Mouse (Mus musculus): ENCODE measurements around the gene Bloc1s5. TPM values are rescaled to one million over a fixed set of nuclear protein-coding genes. Genes with fewer than 3 reads are reported as not detected.

Gene Bloc1s5
- polyA plus RNA-seq, 1 experiment from 2014 or later, result 14.2 TPM

- Histone ChIP-seq H3K36me3 (no peaks in the 10 kb centered on the region), H3K9ac (no peak overlapping the region), H3K4me1 (replicated peaks) (no peaks in the 10 kb centered on the region), H3K9me3 (replicated peaks) (no peaks in the 10 kb centered on the region), H3K4me2 (no peak overlapping the region), H3K4me3 (replicated peaks) (no peak overlapping the region), H3K27ac (no peak overlapping the region), H3K27me3 (no peaks in the 10 kb centered on the region)
- DNase-seq, result no peak
- WGBS (ENCODE audit: insufficient replicate concordance), result 63% methylated on average over 4 of the region's 4 CpGs
- no peak for ATAC-seq (ENCODE audit: low read depth)
These were observed 69.7 kb downstream of the Bloc1s5 start for GRCm38 (mm10) chr13:38565245-38565644.

GRCm38 (mm10) chr13:38554611-38555010 lies 80.3 kb downstream of the Bloc1s5 start:
- H3K27ac ChIP-seq, result no peak overlapping the region
- WGBS (ENCODE audit: insufficient replicate concordance), result 45% methylated on average over 11 of the region's 11 CpGs

GRCm38 (mm10) chr13:38554210-38554609 lies 80.7 kb downstream of the Bloc1s5 start:
- DNase-seq (no peak), ATAC-seq (ENCODE audit: low read depth) (no peak)
- no peak overlapping the region for H3K4me3 ChIP-seq (replicated peaks)
- no peaks in the 10 kb centered on the region for H3K9me3 ChIP-seq (replicated peaks)
- H3K27ac ChIP-seq, result no peak overlapping the region
- H3K36me3 ChIP-seq, result no peaks in the 10 kb centered on the region
- no peaks in the 10 kb centered on the region for H3K27me3 ChIP-seq
- H3K4me2 ChIP-seq, result no peak overlapping the region
- WGBS (ENCODE audit: insufficient replicate concordance), result 36% methylated on average over 3 of the region's 3 CpGs
- no peak overlapping the region for H3K9ac ChIP-seq
- H3K4me1 ChIP-seq (replicated peaks), result peaks cover 5% of the 10 kb centered on the region; the same call in 1 of the 2 replicates

More at GRCm38 (mm10) chr13:38554611-38555010, 80.3 kb downstream of the Bloc1s5 start:
- peak; percentile 51; the same call in 1 of the 2 replicates for ATAC-seq (ENCODE audit: low read depth)
- H3K4me1 ChIP-seq (replicated peaks), result peaks cover 5% of the 10 kb centered on the region; the same call in 1 of the 2 replicates
- DNase-seq, result no peak
- H3K27me3 ChIP-seq, result no peaks in the 10 kb centered on the region
- no peak overlapping the region for H3K9ac ChIP-seq
- no peak overlapping the region for H3K4me3 ChIP-seq (replicated peaks)
- H3K36me3 ChIP-seq, result no peaks in the 10 kb centered on the region
- no peaks in the 10 kb centered on the region for H3K9me3 ChIP-seq (replicated peaks)
- no peak overlapping the region for H3K4me2 ChIP-seq

- Histone ChIP-seq H3K4me2 (no peak overlapping the region), H3K9ac (no peak overlapping the region), H3K27me3 (no peaks in the 10 kb centered on the region), H3K27ac (no peak overlapping the region), H3K4me1 (replicated peaks) (no peaks in the 10 kb centered on the region), H3K4me3 (replicated peaks) (no peak overlapping the region), H3K9me3 (replicated peaks) (no peaks in the 10 kb centered on the region), H3K36me3 (no peaks in the 10 kb centered on the region)
- 58% methylated on average over 5 of the region's 5 CpGs for WGBS (ENCODE audit: insufficient replicate concordance)
- ATAC-seq (ENCODE audit: low read depth) (no peak), DNase-seq (no peak)
These were observed 86.2 kb downstream of the Bloc1s5 start for GRCm38 (mm10) chr13:38548681-38549080.

- Histone ChIP-seq H3K9me3 (replicated peaks) (no peaks in the 10 kb centered on the region), H3K36me3 (no peaks in the 10 kb centered on the region), H3K4me1 (replicated peaks) (no peaks in the 10 kb centered on the region), H3K4me3 (replicated peaks) (no peak overlapping the region), H3K4me2 (no peak overlapping the region), H3K27ac (no peak overlapping the region), H3K27me3 (no peaks in the 10 kb centered on the region), H3K9ac (no peak overlapping the region)
- no peak for DNase-seq
- ATAC-seq (ENCODE audit: low read depth), result no peak
- WGBS (ENCODE audit: insufficient replicate concordance), result 72% methylated on average over 5 of the region's 5 CpGs
These were observed 87.2 kb downstream of the Bloc1s5 start for GRCm38 (mm10) chr13:38547717-38548116.

GRCm38 (mm10) chr13:38546754-38547153 lies 88.2 kb downstream of the Bloc1s5 start:
- no peak overlapping the region for H3K27ac ChIP-seq
- WGBS (ENCODE audit: insufficient replicate concordance), result 59% methylated on average over 4 of the region's 4 CpGs
- H3K9me3 ChIP-seq (replicated peaks), result no peaks in the 10 kb centered on the region
- H3K4me2 ChIP-seq, result no peak overlapping the region
- H3K4me1 ChIP-seq (replicated peaks), result no peaks in the 10 kb centered on the region
- H3K27me3 ChIP-seq, result no peaks in the 10 kb centered on the region
- no peak for ATAC-seq (ENCODE audit: low read depth)
- H3K4me3 ChIP-seq (replicated peaks), result no peak overlapping the region
- no peak for DNase-seq
- H3K36me3 ChIP-seq, result no peaks in the 10 kb centered on the region
- no peak overlapping the region for H3K9ac ChIP-seq

- Histone ChIP-seq H3K9me3 (replicated peaks) (no peaks in the 10 kb centered on the region), H3K27me3 (no peaks in the 10 kb centered on the region), H3K4me3 (replicated peaks) (no peak overlapping the region), H3K9ac (no peak overlapping the region), H3K4me1 (replicated peaks) (no peaks in the 10 kb centered on the region), H3K27ac (no peak overlapping the region), H3K4me2 (no peak overlapping the region), H3K36me3 (no peaks in the 10 kb centered on the region)
- 61% methylated on average over 3 of the region's 3 CpGs for WGBS (ENCODE audit: insufficient replicate concordance)
- no peak for ATAC-seq (ENCODE audit: low read depth)
- DNase-seq, result no peak
These were observed 89.4 kb downstream of the Bloc1s5 start for GRCm38 (mm10) chr13:38545460-38545859.

GRCm38 (mm10) chr13:38544769-38545445 lies 90.0 kb downstream of the Bloc1s5 start:
- no peaks in the 10 kb centered on the region for H3K4me1 ChIP-seq (replicated peaks)
- no peaks in the 10 kb centered on the region for H3K9me3 ChIP-seq (replicated peaks)
- H3K27me3 ChIP-seq, result no peaks in the 10 kb centered on the region
- 68% methylated on average over 8 of the region's 8 CpGs for WGBS (ENCODE audit: insufficient replicate concordance)
- H3K27ac ChIP-seq, result no peak overlapping the region
- no peak overlapping the region for H3K9ac ChIP-seq
- no peak overlapping the region for H3K4me2 ChIP-seq
- H3K4me3 ChIP-seq (replicated peaks), result no peak overlapping the region
- ATAC-seq (ENCODE audit: low read depth) (no peak), DNase-seq (no peak)
- no peaks in the 10 kb centered on the region for H3K36me3 ChIP-seq

GRCm38 (mm10) chr13:38543455-38544125 lies 91.3 kb downstream of the Bloc1s5 start:
- WGBS (ENCODE audit: insufficient replicate concordance), result 59% methylated on average over 8 of the region's 8 CpGs
- DNase-seq, result no peak

More at GRCm38 (mm10) chr13:38543455-38544125, 91.3 kb downstream of the Bloc1s5 start:
- ATAC-seq (ENCODE audit: low read depth), result no peak
- Histone ChIP-seq H3K4me1 (replicated peaks) (no peaks in the 10 kb centered on the region), H3K9ac (no peak overlapping the region), H3K4me2 (no peak overlapping the region), H3K27ac (no peak overlapping the region), H3K4me3 (replicated peaks) (no peak overlapping the region), H3K9me3 (replicated peaks) (no peaks in the 10 kb centered on the region), H3K27me3 (no peaks in the 10 kb centered on the region), H3K36me3 (no peaks in the 10 kb centered on the region)

Other genes with a start within 250 kb of the Bloc1s5 start
- 69.2 and 75.5 TPM in 2 replicates for gene Txndc5, start 106.3 kb downstream of the Bloc1s5 start, polyA plus RNA-seq (2015; fragmentation: Nextera tagmentation; extraction: Ambion mirVana)
- gene Eef1e1, start 23.9 kb upstream of the Bloc1s5 start, polyA plus RNA-seq (2015; fragmentation: Nextera tagmentation; extraction: Ambion mirVana), result 57.1 and 61.2 TPM in 2 replicates

All from liver, embryonic 13.5 days (tissue).